Mouse (Mus musculus): ENCODE data around the gene Klhl18. TPM values are rescaled to one million over a fixed set of nuclear protein-coding genes. Genes with fewer than 3 reads are reported as not detected.

The Klhl18 gene
- 4.7 and 4.8 TPM in 2 replicates for polyA plus RNA-seq (2015; fragmentation: Nextera tagmentation; extraction: Ambion mirVana)

GRCm38 (mm10) chr9:110476124-110477091 is at the start of gene Klhl18, which contains the start of gene Kif9:
Gene Klhl18 (minus strand): TSS chr9:110476694.
Gene Kif9 (plus strand): TSS chr9:110476958.

DNA sequence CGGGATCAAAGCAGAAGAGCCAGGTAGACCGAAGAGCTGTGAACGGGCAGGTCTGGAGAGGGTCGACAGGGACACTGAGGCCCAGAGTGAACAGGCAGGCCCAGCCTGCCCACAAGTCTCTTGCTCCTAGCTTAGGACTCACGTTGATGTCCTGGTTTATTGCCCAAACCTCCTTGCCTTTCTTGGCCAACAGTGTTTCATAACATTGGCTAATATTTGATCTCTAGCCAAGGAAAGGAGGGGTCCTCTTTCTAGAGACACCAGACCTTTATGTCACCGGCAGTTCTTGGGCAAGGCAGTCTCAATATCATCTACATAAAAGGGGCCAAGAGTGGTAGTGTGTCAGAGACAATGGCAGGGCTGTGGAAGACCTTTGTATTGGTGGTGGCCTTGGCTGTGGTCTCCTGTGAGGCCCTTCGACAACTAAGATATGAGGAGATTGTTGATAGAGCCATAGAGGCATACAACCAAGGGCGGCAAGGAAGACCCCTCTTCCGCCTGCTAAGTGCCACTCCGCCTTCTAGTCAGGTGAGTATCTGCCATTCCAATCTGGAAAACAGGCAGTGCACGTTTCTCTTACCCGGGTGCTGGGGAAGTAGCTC is 56.9 kb downstream of the Klhl18 start, which contains the start of gene Ngp:
Gene Ngp, plus strand, starts transcription at position 237 of the 602 bp plus-strand sequence.

DNA sequence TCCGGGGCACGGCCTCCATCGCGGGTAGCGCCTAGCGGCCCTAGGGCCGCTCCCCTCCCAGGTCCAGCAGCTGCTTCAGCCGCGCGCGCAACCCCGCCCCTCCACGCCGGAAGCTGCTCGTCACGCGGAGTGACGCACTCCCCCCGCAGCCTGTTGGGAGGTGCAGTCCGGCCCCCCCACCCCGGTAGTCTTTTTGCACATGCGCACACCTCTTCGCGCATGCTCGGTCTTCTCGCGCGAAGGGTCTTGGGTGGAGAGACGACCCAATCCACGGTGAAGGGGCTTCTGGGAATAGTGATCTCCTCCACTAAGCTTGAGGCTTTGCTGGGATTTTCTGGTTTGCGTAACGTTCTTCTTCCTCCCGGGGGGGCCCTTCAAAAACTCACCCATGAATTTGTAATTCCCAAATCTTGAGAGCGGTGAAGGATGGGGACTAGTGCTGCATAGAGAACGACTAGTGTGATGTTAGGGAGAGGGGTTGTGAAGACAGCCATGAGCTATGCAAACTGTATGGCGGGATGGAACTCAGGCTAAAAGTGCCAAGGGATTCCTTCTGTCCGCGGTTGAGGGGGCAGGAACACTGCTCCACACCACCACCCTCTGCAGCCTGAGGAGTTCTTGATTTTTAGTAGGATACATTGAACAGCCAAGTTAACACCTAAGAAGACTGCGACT is 68.3 kb downstream of the Klhl18 start, which contains the start of gene Ptpn23:
Gene Ptpn23, minus strand, starts transcription at position 115 of the 675 bp plus-strand sequence.

Other genes starting within 250 kb of the Klhl18 start
- gene Cspg5, start 232.9 kb downstream of the Klhl18 start, polyA plus RNA-seq (2015; fragmentation: Nextera tagmentation; extraction: Ambion mirVana): 0.48 and 0.72 TPM in 2 replicates
- gene Elp6, start 171.5 kb downstream of the Klhl18 start, polyA plus RNA-seq (2015; fragmentation: Nextera tagmentation; extraction: Ambion mirVana): 9.9 and 11.5 TPM in 2 replicates
- 14.5 and 19.0 TPM in 2 replicates for gene Scap, start 143.4 kb downstream of the Klhl18 start, polyA plus RNA-seq (2015; fragmentation: Nextera tagmentation; extraction: Ambion mirVana)
- gene Ptpn23, start 68.5 kb downstream of the Klhl18 start, polyA plus RNA-seq (2015; fragmentation: Nextera tagmentation; extraction: Ambion mirVana): 4.5 and 5.6 TPM in 2 replicates
- gene Ngp, start 56.9 kb downstream of the Klhl18 start, polyA plus RNA-seq (2015; fragmentation: Nextera tagmentation; extraction: Ambion mirVana): 845 and 1,245 TPM in 2 replicates
- gene Kif9, start 264 bp upstream of the Klhl18 start, polyA plus RNA-seq (2015; fragmentation: Nextera tagmentation; extraction: Ambion mirVana): 0.58 and 0.64 TPM in 2 replicates
- 21.6 and 25.6 TPM in 2 replicates for gene Setd2, start 55.9 kb upstream of the Klhl18 start, polyA plus RNA-seq (2015; fragmentation: Nextera tagmentation; extraction: Ambion mirVana)
- gene Nradd, start 147.8 kb upstream of the Klhl18 start, polyA plus RNA-seq (2015; fragmentation: Nextera tagmentation; extraction: Ambion mirVana): 8.8 and 9.2 TPM in 2 replicates
- 4.9 and 6.2 TPM in 2 replicates for gene Nbeal2, start 177.5 kb upstream of the Klhl18 start, polyA plus RNA-seq (2015; fragmentation: Nextera tagmentation; extraction: Ambion mirVana)
- gene Ccdc12, start 179.8 kb upstream of the Klhl18 start, polyA plus RNA-seq (2015; fragmentation: Nextera tagmentation; extraction: Ambion mirVana): 108 and 121 TPM in 2 replicates

Data from spleen, postnatal 0 days (tissue).